Mouse (Mus musculus) heart, embryonic 16.5 days (tissue): ENCODE measurements at regions not wholly inside any gene's neighbourhood (a gene's known extent, or its start where the extent isn't known, plus 50 kb on each side); places are given as distances from the start of the nearest gene placed in this dataset.

ENCODE experiments used
- ATAC-seq: fragments of 200-750 bp; cut with Nextera tagmentation; replicated peaks from 2 replicates; pipeline ENCODE4 v1.8.0; 2017; ENCODE audit warnings: moderate number of reproducible peaks; ENCODE audit not compliant: insufficient read depth, low FRiP score; ENCODE audit errors: extremely low read depth
- H3K27ac ChIP-seq: fragments of 300-500 bp; sonication (generic); 2 replicates; pipeline ENCODE4 v1.5.1; 2014; ENCODE audit warnings: mild to moderate bottlenecking, low read length, control low read depth, moderate library complexity
- H3K27me3 ChIP-seq: fragments of 300-500 bp; sonication (generic); 2 replicates; pipeline ENCODE4 v1.6.1; 2014; ENCODE audit warnings: low read length, mixed read lengths; ENCODE audit not compliant: control insufficient read depth, insufficient read depth
- H3K36me3 ChIP-seq: fragments of 300-500 bp; sonication (generic); 2 replicates; pipeline ENCODE4 v1.6.1; 2014; ENCODE audit not compliant: control insufficient read depth, insufficient read depth
- H3K4me1 ChIP-seq: fragments of 300-500 bp; sonication (generic); 2 replicates; pipeline ENCODE4 v1.6.1; 2014; ENCODE audit warnings: low read length, mixed read lengths; ENCODE audit not compliant: control insufficient read depth, insufficient read depth
- H3K4me2 ChIP-seq: fragments of 300-500 bp; sonication (generic); 2 replicates; pipeline ENCODE4 v1.6.1; 2014; ENCODE audit warnings: low read depth, mild to moderate bottlenecking, control low read depth, low read length
- H3K4me3 ChIP-seq: fragments of 300-500 bp; sonication (generic); 2 replicates; pipeline ENCODE4 v1.5.1; 2014; ENCODE audit warnings: mild to moderate bottlenecking, control low read depth, low read length
- H3K9ac ChIP-seq: fragments of 300-500 bp; sonication (generic); 2 replicates; pipeline ENCODE4 v1.6.1; 2014; ENCODE audit warnings: low read length, control low read depth
- H3K9me3 ChIP-seq: fragments of 300-500 bp; sonication (generic); replicated peaks from 2 replicates; pipeline ENCODE4 v1.6.1; 2016; ENCODE audit warnings: low read length; ENCODE audit not compliant: control insufficient read depth
- WGBS: fragments of 180-500 bp; shearing (Covaris S2); extraction: QIAGEN DNeasy Blood & Tissue Kit; methylation state at CpG from one replicate; pipeline ENCODE4 v1.1.7; 2014; 5-methylcytosine and 5-hydroxymethylcytosine counted together

DNA sequence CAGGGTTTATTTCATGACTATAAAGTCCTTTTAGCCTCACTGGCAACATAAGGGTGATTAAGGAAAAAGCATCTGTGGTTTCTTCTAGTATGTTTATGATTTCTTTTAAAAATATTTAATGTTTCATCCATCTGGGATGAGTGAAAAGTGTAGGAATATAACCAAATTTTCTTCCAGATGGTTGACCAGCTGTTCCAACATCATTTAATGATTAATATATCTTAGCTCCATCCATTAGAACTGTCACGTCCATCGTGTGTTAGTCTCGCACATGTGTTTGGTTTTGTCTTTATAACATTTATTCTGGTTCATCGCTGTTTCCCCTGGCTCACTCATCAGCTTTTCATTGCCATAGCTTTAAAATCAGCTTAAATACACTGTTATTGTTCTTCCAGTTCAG lies 200.6 kb downstream of the Ktn1 start:
- H3K9me3 ChIP-seq, result no peaks in the 10 kb centered on the region
- H3K4me3 ChIP-seq, result no peak overlapping the region
- H3K36me3 ChIP-seq, result no peaks in the 10 kb centered on the region
- no peak overlapping the region for H3K4me2 ChIP-seq
- 80% methylated on average over 4 of the region's 4 CpGs for WGBS
- no peaks in the 10 kb centered on the region for H3K27me3 ChIP-seq
- H3K4me1 ChIP-seq, result no peaks in the 10 kb centered on the region
- no peak for ATAC-seq
- H3K9ac ChIP-seq, result no peak overlapping the region
- H3K27ac ChIP-seq, result no peak overlapping the region

- H3K36me3 ChIP-seq, result no peaks in the 10 kb centered on the region
- no peaks in the 10 kb centered on the region for H3K9me3 ChIP-seq
- H3K9ac ChIP-seq, result no peak overlapping the region
- H3K4me1 ChIP-seq, result no peaks in the 10 kb centered on the region
- no peak for ATAC-seq
- H3K27me3 ChIP-seq, result no peaks in the 10 kb centered on the region
- H3K27ac ChIP-seq, result no peak overlapping the region
- H3K4me2 ChIP-seq, result no peak overlapping the region
- 74% methylated on average over 7 of the region's 7 CpGs for WGBS
- no peak overlapping the region for H3K4me3 ChIP-seq
These were observed 208.1 kb downstream of the Ktn1 start for GRCm38 (mm10) chr14:47856280-47856765.

DNA sequence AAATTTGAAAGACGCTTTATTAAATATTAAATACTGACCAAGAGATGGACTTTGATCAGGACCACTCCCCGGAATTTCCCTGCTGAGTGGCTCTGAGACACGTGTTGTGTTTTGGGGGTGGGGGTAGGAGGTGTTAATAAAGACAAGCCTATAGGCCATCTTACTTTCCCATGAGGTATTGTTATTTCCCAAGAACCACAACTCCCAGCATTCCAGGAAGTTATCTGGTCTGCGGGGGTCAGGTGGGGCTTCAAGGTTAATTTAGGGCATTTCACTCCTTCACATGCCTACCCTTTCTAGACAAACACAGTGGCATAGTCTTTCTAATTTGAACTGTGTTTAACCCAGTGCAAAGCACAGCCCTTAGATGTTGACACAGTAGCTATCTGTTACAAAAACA lies 209.0 kb downstream of the Ktn1 start:
- no peak overlapping the region for H3K9ac ChIP-seq
- ATAC-seq, result no peak
- H3K4me3 ChIP-seq, result no peak overlapping the region
- peaks cover 2% of the 10 kb centered on the region; the same call in 1 of the 2 replicates for H3K9me3 ChIP-seq
- no peaks in the 10 kb centered on the region for H3K27me3 ChIP-seq
- H3K36me3 ChIP-seq, result no peaks in the 10 kb centered on the region
- H3K27ac ChIP-seq, result no peak overlapping the region
- no peak overlapping the region for H3K4me2 ChIP-seq
- H3K4me1 ChIP-seq, result no peaks in the 10 kb centered on the region
- 74% methylated on average over 4 of the region's 4 CpGs for WGBS

GRCm38 (mm10) chr14:47857731-47858556 lies 209.7 kb downstream of the Ktn1 start:
- no peak for ATAC-seq
- Histone ChIP-seq H3K9ac (no peak overlapping the region), H3K9me3 (peaks cover 2% of the 10 kb centered on the region; the same call in 1 of the 2 replicates), H3K4me1 (no peaks in the 10 kb centered on the region), H3K27ac (no peak overlapping the region), H3K27me3 (no peaks in the 10 kb centered on the region), H3K36me3 (no peaks in the 10 kb centered on the region), H3K4me3 (no peak overlapping the region), H3K4me2 (no peak overlapping the region)
- WGBS, result 76% methylated on average over 16 of the region's 16 CpGs

GRCm38 (mm10) chr14:47862556-47862955 lies 214.3 kb downstream of the Ktn1 start:
- Histone ChIP-seq H3K4me3 (no peak overlapping the region), H3K9ac (no peak overlapping the region), H3K27ac (no peak overlapping the region), H3K9me3 (peaks cover 2% of the 10 kb centered on the region; the same call in 1 of the 2 replicates), H3K4me2 (no peak overlapping the region), H3K4me1 (no peaks in the 10 kb centered on the region), H3K36me3 (no peaks in the 10 kb centered on the region), H3K27me3 (no peaks in the 10 kb centered on the region)
- no peak for ATAC-seq
- WGBS, result 69% methylated on average over 1 of the region's 1 CpGs

DNA sequence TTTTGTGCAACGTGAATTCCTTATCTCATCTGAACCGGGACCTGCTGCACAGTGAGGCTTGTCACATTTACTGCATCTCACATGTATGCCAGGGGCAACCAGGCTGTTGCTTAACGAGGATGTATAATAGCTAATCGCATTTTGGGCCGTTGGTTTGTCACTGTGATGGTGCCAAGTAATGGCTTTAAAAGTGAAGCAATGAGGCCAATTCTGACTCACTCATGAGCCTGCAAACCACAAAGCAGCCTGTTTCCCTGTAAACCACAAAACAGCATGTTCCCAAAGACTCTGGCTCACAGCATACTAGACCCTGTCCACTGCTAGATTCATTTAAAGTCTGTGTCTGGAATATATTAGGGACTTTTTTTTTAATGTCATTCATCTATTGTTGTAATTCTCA lies 214.8 kb downstream of the Ktn1 start:
- H3K9me3 ChIP-seq, result peaks cover 2% of the 10 kb centered on the region; the same call in 1 of the 2 replicates
- no peaks in the 10 kb centered on the region for H3K36me3 ChIP-seq
- H3K4me1 ChIP-seq, result no peaks in the 10 kb centered on the region
- no peak overlapping the region for H3K4me2 ChIP-seq
- ATAC-seq, result no peak
- H3K27ac ChIP-seq, result no peak overlapping the region
- H3K4me3 ChIP-seq, result no peak overlapping the region
- 61% methylated on average over 5 of the region's 5 CpGs for WGBS
- H3K27me3 ChIP-seq, result no peaks in the 10 kb centered on the region
- H3K9ac ChIP-seq, result no peak overlapping the region

GRCm38 (mm10) chr14:47863701-47864100 lies 215.5 kb downstream of the Ktn1 start:
- Histone ChIP-seq H3K9me3 (peaks cover 2% of the 10 kb centered on the region; the same call in 1 of the 2 replicates), H3K4me1 (no peaks in the 10 kb centered on the region), H3K27ac (no peak overlapping the region), H3K27me3 (no peaks in the 10 kb centered on the region), H3K4me3 (no peak overlapping the region), H3K36me3 (no peaks in the 10 kb centered on the region), H3K4me2 (no peak overlapping the region), H3K9ac (no peak overlapping the region)
- ATAC-seq, result no peak
- 70% methylated on average over 6 of the region's 6 CpGs for WGBS

DNA sequence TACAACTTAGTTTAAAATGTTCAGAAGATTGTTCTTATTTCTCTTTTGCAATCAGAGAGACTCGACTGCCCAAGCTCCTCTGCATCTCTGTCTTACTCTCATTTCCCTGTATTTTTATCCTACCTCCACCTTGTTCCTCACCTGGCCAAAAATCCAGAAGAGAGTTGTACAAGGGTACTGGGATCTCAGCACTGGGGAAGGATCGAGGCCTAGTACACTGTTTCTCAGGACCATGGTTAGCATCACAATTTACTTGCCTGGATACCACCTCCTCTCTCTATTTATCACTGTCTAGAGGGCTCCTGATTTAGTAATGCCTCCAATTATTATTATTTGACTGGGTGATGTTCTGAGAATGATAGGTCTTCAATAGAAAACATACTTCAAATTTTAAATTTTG lies 218.8 kb downstream of the Ktn1 start:
- no peak overlapping the region for H3K27ac ChIP-seq
- no peaks in the 10 kb centered on the region for H3K36me3 ChIP-seq
- H3K4me2 ChIP-seq, result no peak overlapping the region
- no peak overlapping the region for H3K4me3 ChIP-seq
- H3K9me3 ChIP-seq, result no peaks in the 10 kb centered on the region
- ATAC-seq, result no peak
- no peaks in the 10 kb centered on the region for H3K4me1 ChIP-seq
- 73% methylated on average over 2 of the region's 2 CpGs for WGBS
- no peak overlapping the region for H3K9ac ChIP-seq
- no peaks in the 10 kb centered on the region for H3K27me3 ChIP-seq

DNA sequence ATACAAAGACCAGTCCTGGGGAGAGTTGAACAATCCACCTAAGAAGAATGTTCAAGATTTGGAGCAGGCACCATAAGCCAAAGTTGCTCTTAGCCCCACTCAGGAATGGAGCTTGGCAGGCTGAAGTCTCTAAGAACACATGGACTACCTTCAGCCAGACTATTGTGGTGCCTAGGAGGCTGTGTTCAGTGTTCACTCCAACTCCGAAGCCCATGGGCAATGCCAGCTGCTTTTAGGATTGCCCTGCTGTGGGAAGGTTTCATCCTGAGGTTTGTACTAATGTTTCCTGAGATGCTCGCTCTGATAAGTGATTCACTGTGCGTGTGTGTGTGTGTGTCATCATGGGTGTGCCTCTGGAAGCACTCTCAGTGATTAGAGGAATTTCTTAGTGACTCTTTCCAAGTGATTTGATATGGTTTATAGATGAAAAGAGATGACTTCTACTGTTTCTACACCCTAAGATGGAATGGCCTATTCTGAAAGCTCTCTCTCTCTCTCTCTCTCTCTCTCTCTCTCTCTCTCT lies 220.1 kb downstream of the Ktn1 start:
- Histone ChIP-seq H3K27ac (no peak overlapping the region), H3K27me3 (no peaks in the 10 kb centered on the region), H3K9ac (no peak overlapping the region), H3K4me1 (no peaks in the 10 kb centered on the region), H3K4me3 (no peak overlapping the region), H3K9me3 (no peaks in the 10 kb centered on the region), H3K36me3 (no peaks in the 10 kb centered on the region), H3K4me2 (no peak overlapping the region)
- ATAC-seq, result no peak
- 71% methylated on average over 3 of the region's 3 CpGs for WGBS
